Mouse (Mus musculus) midbrain, embryonic 16.5 days (tissue): ENCODE measurements at regions not wholly inside any gene's neighbourhood (a gene's known extent, or its start where the extent isn't known, plus 50 kb on each side); places are given as distances from the start of the nearest gene placed in this dataset.

Source experiments
- ATAC-seq: fragments of 200-750 bp; cut with Nextera tagmentation; 2 replicates; pipeline ENCODE4 v1.8.0; 2017; ENCODE audit warnings: moderate TSS enrichment
- H3K27ac ChIP-seq: fragments of 300-500 bp; sonication (generic); 2 replicates; pipeline ENCODE4 v1.5.1; 2014; ENCODE audit warnings: mild to moderate bottlenecking, low read length, mixed read lengths
- H3K27me3 ChIP-seq: fragments of 300-500 bp; sonication (generic); 2 replicates; pipeline ENCODE4 v1.6.1; 2014; ENCODE audit warnings: low read depth, low read length, mixed read lengths; ENCODE audit not compliant: control insufficient read depth, insufficient read depth
- H3K36me3 ChIP-seq: fragments of 300-500 bp; sonication (generic); 2 replicates; pipeline ENCODE4 v1.6.1; 2014; ENCODE audit warnings: mild to moderate bottlenecking, low read length, moderate library complexity, mixed read lengths; ENCODE audit not compliant: control insufficient read depth, insufficient read depth
- H3K4me1 ChIP-seq: fragments of 300-500 bp; sonication (generic); 2 replicates; pipeline ENCODE4 v1.6.1; 2014; ENCODE audit warnings: mild to moderate bottlenecking, low read length, mixed read lengths; ENCODE audit not compliant: control insufficient read depth, insufficient read depth
- H3K4me2 ChIP-seq: fragments of 300-500 bp; sonication (generic); 2 replicates; pipeline ENCODE4 v1.6.1; 2014; ENCODE audit warnings: mild to moderate bottlenecking, low read length, mixed read lengths
- H3K4me3 ChIP-seq: fragments of 300-500 bp; sonication (generic); 2 replicates; pipeline ENCODE4 v1.5.1; 2014; ENCODE audit warnings: low read depth, mild to moderate bottlenecking, low read length, moderate library complexity, mixed read lengths
- H3K9ac ChIP-seq: fragments of 300-500 bp; sonication (generic); 2 replicates; pipeline ENCODE4 v1.6.1; 2014; ENCODE audit warnings: low read depth, low read length, mixed read lengths
- H3K9me3 ChIP-seq: fragments of 300-500 bp; sonication (generic); replicated peaks from 2 replicates; pipeline ENCODE4 v1.6.1; 2014; ENCODE audit warnings: mild to moderate bottlenecking, low read length, mixed read lengths; ENCODE audit not compliant: control insufficient read depth, poor library complexity, severe bottlenecking
- WGBS: fragments of 180-500 bp; shearing (Covaris S2); extraction: QIAGEN DNeasy Blood & Tissue Kit; methylation state at CpG from one replicate; pipeline ENCODE4 v1.1.7; 2014; 5-methylcytosine and 5-hydroxymethylcytosine counted together

- Histone ChIP-seq H3K4me2 (no peak overlapping the region), H3K27me3 (no peaks in the 10 kb centered on the region), H3K9ac (no peak overlapping the region), H3K9me3 (no peaks in the 10 kb centered on the region), H3K4me3 (no peak overlapping the region), H3K27ac (no peak overlapping the region), H3K4me1 (peaks cover 16% of the 10 kb centered on the region), H3K36me3 (no peaks in the 10 kb centered on the region)
- peak; percentile 64; the same call in 1 of the 2 replicates for ATAC-seq
- WGBS = 86% methylated on average over 6 of the region's 6 CpGs
Observed at GRCm38 (mm10) chr1:51621062-51621461, 142.8 kb upstream of the Nabp1 start.

- no peaks in the 10 kb centered on the region for H3K27me3 ChIP-seq
- peaks cover 16% of the 10 kb centered on the region for H3K4me1 ChIP-seq
- ATAC-seq = peak; percentile 30; the same call in 1 of the 2 replicates
- H3K4me3 ChIP-seq = no peak overlapping the region
- H3K36me3 ChIP-seq = no peaks in the 10 kb centered on the region
- no peak overlapping the region; the same call in 1 of the 2 replicates for H3K4me2 ChIP-seq
- H3K27ac ChIP-seq = 0 out of 2 replicates have a peak overlapping the region, but pooled peaks have one; percentile 14
- no peak overlapping the region; the same call in 1 of the 2 replicates for H3K9ac ChIP-seq
- 26% methylated on average over 13 of the region's 13 CpGs for WGBS
- H3K9me3 ChIP-seq = no peaks in the 10 kb centered on the region
Observed at GRCm38 (mm10) chr1:51617502-51618251, 139.5 kb upstream of the Nabp1 start.

GRCm38 (mm10) chr1:51616091-51616490 is 137.9 kb upstream of the Nabp1 start:
- H3K4me1 ChIP-seq = peaks cover 16% of the 10 kb centered on the region
- no peaks in the 10 kb centered on the region for H3K9me3 ChIP-seq
- no peaks in the 10 kb centered on the region for H3K36me3 ChIP-seq
- 91% methylated on average over 1 of the region's 1 CpGs for WGBS
- H3K9ac ChIP-seq = no peak overlapping the region
- ATAC-seq = no peak
- no peak overlapping the region for H3K4me3 ChIP-seq
- no peaks in the 10 kb centered on the region for H3K27me3 ChIP-seq
- H3K4me2 ChIP-seq = no peak overlapping the region
- no peak overlapping the region for H3K27ac ChIP-seq

- Histone ChIP-seq H3K36me3 (no peaks in the 10 kb centered on the region), H3K9ac (no peak overlapping the region), H3K4me3 (no peak overlapping the region), H3K4me2 (no peak overlapping the region), H3K27me3 (no peaks in the 10 kb centered on the region), H3K27ac (no peak overlapping the region), H3K4me1 (peaks cover 16% of the 10 kb centered on the region), H3K9me3 (no peaks in the 10 kb centered on the region)
- peak; percentile 75 for ATAC-seq
- 30% methylated on average over 6 of the region's 6 CpGs for WGBS
Observed at GRCm38 (mm10) chr1:51615523-51615922, 137.3 kb upstream of the Nabp1 start.

GRCm38 (mm10) chr1:51614700-51615099 is 136.5 kb upstream of the Nabp1 start:
- H3K9me3 ChIP-seq = no peaks in the 10 kb centered on the region
- no peak for ATAC-seq
- no peak overlapping the region for H3K27ac ChIP-seq
- no peaks in the 10 kb centered on the region for H3K36me3 ChIP-seq
- no peak overlapping the region for H3K4me3 ChIP-seq
- H3K4me1 ChIP-seq = peaks cover 16% of the 10 kb centered on the region
- H3K27me3 ChIP-seq = no peaks in the 10 kb centered on the region
- no peak overlapping the region for H3K9ac ChIP-seq
- no peak overlapping the region for H3K4me2 ChIP-seq

GRCm38 (mm10) chr1:51609295-51609694 is 131.1 kb upstream of the Nabp1 start:
- ATAC-seq = no peak
- Histone ChIP-seq H3K4me3 (no peak overlapping the region), H3K9me3 (no peaks in the 10 kb centered on the region), H3K36me3 (no peaks in the 10 kb centered on the region), H3K4me2 (no peak overlapping the region), H3K27ac (no peak overlapping the region), H3K27me3 (no peaks in the 10 kb centered on the region), H3K4me1 (peaks cover 9% of the 10 kb centered on the region), H3K9ac (no peak overlapping the region)
- 85% methylated on average over 5 of the region's 5 CpGs for WGBS

- Histone ChIP-seq H3K4me2 (peak overlapping the region; percentile 21; the same call in 1 of the 2 replicates), H3K27ac (peak overlapping the region; percentile 24), H3K4me1 (peaks cover 9% of the 10 kb centered on the region), H3K9me3 (no peaks in the 10 kb centered on the region), H3K36me3 (no peaks in the 10 kb centered on the region), H3K4me3 (no peak overlapping the region), H3K9ac (no peak overlapping the region), H3K27me3 (no peaks in the 10 kb centered on the region)
- peak; percentile 77 for ATAC-seq
- whole genome bisulfite sequencing = 14% methylated on average over 8 of the region's 8 CpGs
Observed at GRCm38 (mm10) chr1:51607437-51607855, 129.2 kb upstream of the Nabp1 start.

- Histone ChIP-seq H3K4me1 (peaks cover under 1% of the 10 kb centered on the region; the same call in 1 of the 2 replicates), H3K36me3 (no peaks in the 10 kb centered on the region), H3K27ac (no peak overlapping the region), H3K4me2 (no peak overlapping the region), H3K9ac (no peak overlapping the region), H3K27me3 (no peaks in the 10 kb centered on the region), H3K9me3 (no peaks in the 10 kb centered on the region), H3K4me3 (no peak overlapping the region)
- WGBS = 86% methylated on average over 6 of the region's 6 CpGs
- ATAC-seq = no peak
Observed at GRCm38 (mm10) chr1:51602071-51602470, 123.8 kb upstream of the Nabp1 start.

GRCm38 (mm10) chr1:51600425-51600824 is 122.2 kb upstream of the Nabp1 start:
- Histone ChIP-seq H3K36me3 (no peaks in the 10 kb centered on the region), H3K9ac (no peak overlapping the region), H3K27ac (no peak overlapping the region), H3K4me2 (no peak overlapping the region), H3K4me1 (no peaks in the 10 kb centered on the region), H3K27me3 (no peaks in the 10 kb centered on the region), H3K9me3 (no peaks in the 10 kb centered on the region), H3K4me3 (no peak overlapping the region)
- 30% methylated on average over 7 of the region's 7 CpGs for WGBS
- no peak for ATAC-seq
